Mouse (Mus musculus): ENCODE data around the gene Acot7. TPM values are rescaled to one million over a fixed set of nuclear protein-coding genes. Genes with fewer than 3 reads are reported as not detected.

The Acot7 gene
- total RNA-seq, 2 experiments from 2014 or later, result 37.3 to 39.3 TPM

- DNase-seq, result no peak
- intact Hi-C loops (cut with DNase I), result no loop called here
Observed at GRCm38 (mm10) chr4:152197545-152197944, 19.6 kb downstream of the Acot7 start.

DNA sequence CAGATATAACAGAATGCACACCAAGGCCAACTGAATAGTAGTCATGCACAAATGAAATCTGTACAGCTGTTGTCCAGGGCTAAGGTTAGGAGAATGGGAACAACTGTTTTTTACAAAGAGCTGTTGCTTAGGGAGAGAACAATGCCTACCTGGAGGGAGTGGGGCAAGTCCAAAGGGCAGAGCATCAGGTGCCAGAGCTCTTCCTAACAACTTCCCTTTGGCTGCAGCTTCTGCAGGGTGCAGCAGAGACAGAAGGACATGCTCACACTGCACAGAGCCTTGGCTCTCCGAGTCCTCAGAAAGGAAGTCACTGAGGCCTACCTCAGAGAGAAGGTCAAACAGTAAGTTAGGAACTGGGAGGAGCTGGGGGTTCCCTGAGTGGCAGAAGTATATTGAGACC lies 21.7 kb downstream of the Acot7 start:
- intact Hi-C loops (cut with DNase I), result no loop called here
- no peak for DNase-seq

GRCm38 (mm10) chr4:152201492-152201891 lies 23.6 kb downstream of the Acot7 start:
- DNase-seq, result no peak
- intact Hi-C loops (cut with DNase I), result no loop called here

DNA sequence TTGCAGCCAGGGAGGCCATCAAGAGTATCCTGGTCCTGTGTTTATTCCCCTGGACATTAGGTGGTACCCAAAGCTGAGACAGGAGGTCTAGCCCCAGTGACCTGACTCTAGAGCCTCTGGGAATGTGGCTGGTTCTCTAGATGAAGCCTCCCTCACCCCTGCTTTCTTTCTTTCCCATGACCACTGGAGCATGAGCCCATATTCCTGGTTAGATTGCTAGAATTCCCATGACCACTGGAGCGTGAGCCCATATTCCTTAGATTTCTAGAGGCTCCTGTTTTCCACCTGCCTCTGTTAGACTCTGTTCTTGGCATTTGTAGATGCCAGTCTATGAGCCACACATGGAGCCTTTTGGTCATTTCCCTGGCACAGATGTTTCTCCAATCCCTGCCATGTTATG lies 24.5 kb downstream of the Acot7 start:
- intact Hi-C loops (cut with DNase I), result no loop called here
- no peak for DNase-seq

DNA sequence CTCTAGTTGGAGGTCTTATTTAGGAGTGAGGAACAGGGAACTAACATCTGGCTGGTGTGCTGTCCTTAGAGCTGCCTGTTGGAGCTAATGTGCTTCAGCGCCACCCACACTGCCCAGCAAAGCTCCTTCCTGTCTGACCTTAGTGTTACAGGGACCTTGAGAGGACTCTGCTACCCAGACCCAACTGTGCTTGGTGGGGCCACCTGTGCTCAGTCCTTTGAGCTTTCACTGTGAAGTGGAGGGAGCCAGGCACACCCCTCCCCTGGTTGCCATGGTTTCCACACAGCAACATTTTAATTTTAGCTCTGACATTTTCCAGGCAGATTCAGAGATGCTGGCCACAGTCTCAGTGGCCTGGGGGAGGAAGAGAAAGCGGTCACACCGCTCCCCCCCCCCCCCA lies 25.0 kb downstream of the Acot7 start:
- intact Hi-C loops (cut with DNase I), result no loop called here
- no peak for DNase-seq

DNA sequence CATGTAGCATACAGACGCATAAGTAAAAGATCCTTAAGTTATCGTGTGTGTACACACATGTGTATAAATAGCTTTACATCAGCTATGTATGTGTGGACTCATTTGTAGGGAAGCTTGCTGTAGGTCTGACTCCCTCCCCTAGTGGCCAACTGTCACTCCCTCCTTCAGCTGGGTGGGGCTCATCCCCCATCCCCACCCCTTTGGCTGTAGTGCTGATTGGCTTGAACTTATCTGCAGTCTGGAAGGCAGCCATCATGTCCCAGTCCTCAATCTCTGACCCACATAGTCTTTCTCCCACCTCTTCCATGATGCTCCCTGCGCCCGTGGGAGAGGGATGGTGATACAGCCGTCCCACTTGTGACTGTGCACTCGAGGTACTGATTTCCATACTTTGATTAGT lies 26.7 kb downstream of the Acot7 start:
- intact Hi-C loops (cut with DNase I), result no loop called here
- peak; percentile 57 to 78 for DNase-seq

GRCm38 (mm10) chr4:152206199-152206598 lies 28.3 kb downstream of the Acot7 start:
- peak in 1 of 2 experiments; percentile 28 for DNase-seq
- intact Hi-C loops (cut with DNase I), result loop anchor here (2.0 kb wide), 1 partner anchor 21 kb away; no protein-coding TSS in a partner anchor

DNA sequence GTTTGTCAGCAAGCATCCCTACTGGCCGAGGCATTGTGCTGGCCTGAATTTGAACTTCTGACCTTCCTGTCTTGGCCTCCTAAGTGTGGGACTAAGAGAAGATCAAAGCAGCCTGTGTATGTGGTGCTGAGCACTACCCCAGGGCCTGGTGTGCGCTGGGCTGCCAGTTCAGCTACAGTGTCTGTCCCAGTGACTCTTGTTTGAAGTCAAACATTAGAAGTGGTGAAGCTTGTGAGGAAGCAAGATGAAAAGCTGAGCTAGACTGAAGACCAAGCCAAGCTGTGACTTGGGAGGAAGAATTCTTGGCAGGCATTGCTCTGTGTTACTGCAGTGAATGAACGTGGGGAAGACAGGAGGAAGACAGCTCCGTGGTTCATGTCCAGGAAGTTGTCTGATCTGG lies 31.7 kb downstream of the Acot7 start:
- no peak for DNase-seq
- intact Hi-C loops (cut with DNase I), result loop anchor here (10.0 kb wide), 1 partner anchor 225 kb away; no protein-coding TSS in a partner anchor

DNA sequence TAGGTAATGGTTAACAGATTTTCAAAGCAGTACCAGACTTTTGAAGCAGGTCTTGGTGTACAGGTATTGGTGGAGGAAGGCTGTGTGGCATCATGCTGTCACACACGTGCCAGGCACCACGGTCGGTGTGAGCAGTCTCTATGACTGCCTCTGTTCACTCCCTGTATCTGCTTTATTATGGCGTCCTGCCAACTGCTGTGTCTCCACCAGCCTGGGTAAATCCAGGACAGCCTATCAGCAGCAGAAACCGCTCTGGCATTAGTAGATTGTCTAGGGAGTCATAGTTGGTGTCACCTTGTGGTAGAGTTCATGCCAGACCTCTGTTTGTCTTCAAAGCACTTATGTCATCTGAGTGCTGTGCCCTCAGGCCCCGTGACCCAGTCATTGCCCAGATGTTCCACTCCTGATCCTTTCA lies 34.2 kb downstream of the Acot7 start:
- DNase-seq, result peak; percentile 40 to 58

DNA sequence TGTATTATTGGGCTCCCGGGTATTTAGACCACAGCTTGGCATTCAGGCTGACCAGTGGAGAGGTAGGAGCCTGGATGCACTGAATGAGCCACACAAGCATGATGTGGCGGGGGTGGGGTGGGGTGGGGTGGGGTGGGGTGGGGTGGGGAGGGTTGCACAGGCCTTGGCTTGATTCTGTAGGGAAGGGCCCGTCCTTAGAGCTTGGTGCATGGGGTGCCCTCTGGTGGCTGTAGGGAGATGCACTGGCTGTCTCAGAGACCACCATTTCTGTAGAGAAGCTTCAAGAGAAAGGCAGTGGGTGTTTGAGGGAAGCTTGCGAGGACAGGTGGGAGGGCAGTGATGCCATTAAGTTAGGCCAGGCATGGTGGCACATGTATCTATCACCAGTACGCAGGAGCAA lies 34.6 kb downstream of the Acot7 start:
- DNase-seq, result peak; percentile 72 to 77
- intact Hi-C loops (cut with DNase I), result loop anchor here (10.0 kb wide), 1 partner anchor 222 kb away; no protein-coding TSS in a partner anchor

More for the DNA sequence above, 34.2 kb downstream of the Acot7 start:
- intact Hi-C loops (cut with DNase I), result loop anchor here (10.0 kb wide), 1 partner anchor 223 kb away; no protein-coding TSS in a partner anchor

DNA sequence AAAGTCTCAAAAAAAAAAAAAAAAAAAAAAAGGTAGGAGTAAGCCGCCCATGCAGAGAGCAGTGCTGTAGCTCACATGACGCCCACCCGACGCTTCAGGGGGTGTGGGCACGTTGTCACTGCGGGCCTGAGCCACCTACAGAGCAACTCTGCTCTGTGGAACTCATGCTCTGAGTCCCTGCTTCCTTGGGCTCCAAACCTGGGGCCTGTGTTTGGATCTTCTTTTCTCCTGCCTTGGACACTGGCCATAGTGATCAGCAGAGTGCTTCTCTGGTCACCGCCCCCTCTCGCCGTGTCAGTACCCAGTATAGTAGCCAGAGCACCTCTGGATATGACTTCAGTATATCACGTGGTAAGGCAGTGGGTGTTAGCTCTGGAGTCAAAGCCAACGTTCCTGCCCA lies 35.0 kb downstream of the Acot7 start:
- intact Hi-C loops (cut with DNase I), result loop anchor here (10.0 kb wide), 1 partner anchor 222 kb away; no protein-coding TSS in a partner anchor
- DNase-seq, result no peak

DNA sequence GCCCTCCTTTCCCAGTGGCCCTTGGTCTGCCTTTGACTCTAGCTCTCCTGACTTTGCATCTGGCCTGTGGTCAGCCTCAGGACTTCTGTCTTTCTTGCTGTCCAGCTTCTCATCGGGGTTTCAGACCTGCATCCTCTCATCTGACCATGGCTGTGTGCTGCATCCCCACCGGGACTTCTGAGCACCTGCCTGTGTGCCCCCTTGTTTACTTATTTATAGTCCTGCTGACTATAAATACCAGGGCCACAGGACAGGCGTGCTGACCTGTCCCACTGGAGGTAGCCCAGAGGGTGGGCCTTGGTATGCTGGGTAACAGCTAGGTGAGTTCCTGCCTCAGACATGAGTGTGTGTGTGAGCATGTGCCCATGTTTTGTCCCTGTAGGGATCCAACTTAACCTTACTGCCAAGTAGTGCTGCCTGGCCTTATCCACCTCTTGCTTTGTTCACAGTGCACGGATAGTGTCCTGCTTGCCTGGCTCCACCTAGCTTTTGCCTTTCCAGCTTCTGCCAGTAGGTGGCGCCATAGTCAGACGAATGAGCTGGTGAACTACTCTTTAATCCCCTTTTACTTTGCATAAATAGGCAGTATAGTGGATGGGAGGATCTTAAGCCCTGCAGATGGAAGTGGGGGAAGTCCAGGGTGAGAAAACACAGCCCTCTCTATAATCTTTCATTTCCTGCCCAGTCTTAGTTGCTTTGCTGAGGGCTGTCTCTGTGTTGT lies 36.0 kb downstream of the Acot7 start:
- DNase-seq, result peak; percentile 92 to 98
- intact Hi-C loops (cut with DNase I), result loop anchor here (1.0 to 10.0 kb wide), 3 partner anchors 41 to 221 kb away; no protein-coding TSS in a partner anchor

DNA sequence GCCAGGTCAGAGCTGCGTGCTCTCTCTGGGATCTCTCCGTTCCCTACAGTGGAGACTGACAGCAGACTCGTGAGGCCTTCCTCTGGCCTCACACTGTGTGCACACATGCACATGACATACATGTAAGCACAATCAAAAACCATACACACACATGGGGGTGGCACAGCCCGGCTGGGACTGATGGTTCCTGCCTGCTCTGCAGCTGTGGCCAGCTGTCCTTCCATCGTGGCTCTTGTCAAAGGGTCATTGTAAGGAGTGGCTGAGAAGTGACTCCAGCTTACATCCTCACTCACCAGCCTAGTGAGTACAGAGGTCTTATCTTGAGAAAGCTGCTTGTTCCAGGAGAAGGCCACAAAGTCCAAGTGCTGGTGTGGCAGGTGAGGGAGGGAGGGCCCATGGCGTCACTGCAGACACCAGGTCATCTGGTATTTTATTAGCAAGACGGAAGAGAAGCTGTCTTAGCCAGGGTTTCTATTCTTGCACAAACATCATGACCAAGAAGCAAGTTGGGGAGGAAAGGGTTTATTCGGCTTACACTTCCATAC lies 37.0 kb downstream of the Acot7 start:
- intact Hi-C loops (cut with DNase I), result loop anchor here (1.0 to 10.0 kb wide), 3 partner anchors 42 to 220 kb away; no protein-coding TSS in a partner anchor
- peak in 1 of 2 experiments; percentile 36 for DNase-seq

- no peak for DNase-seq
- intact Hi-C loops (cut with DNase I), result loop anchor here (10.0 kb wide), 1 partner anchor 215 kb away; no protein-coding TSS in a partner anchor
Observed at GRCm38 (mm10) chr4:152219591-152219990, 41.7 kb downstream of the Acot7 start.

- intact Hi-C loops (cut with DNase I), result no loop called here
- no peak for DNase-seq
Observed at GRCm38 (mm10) chr4:152220771-152221410, 43.0 kb downstream of the Acot7 start.

- intact Hi-C loops (cut with DNase I), result no loop called here
- DNase-seq, result peak in 1 of 2 experiments; percentile 38
Observed at GRCm38 (mm10) chr4:152221411-152221887, 43.5 kb downstream of the Acot7 start.

DNA sequence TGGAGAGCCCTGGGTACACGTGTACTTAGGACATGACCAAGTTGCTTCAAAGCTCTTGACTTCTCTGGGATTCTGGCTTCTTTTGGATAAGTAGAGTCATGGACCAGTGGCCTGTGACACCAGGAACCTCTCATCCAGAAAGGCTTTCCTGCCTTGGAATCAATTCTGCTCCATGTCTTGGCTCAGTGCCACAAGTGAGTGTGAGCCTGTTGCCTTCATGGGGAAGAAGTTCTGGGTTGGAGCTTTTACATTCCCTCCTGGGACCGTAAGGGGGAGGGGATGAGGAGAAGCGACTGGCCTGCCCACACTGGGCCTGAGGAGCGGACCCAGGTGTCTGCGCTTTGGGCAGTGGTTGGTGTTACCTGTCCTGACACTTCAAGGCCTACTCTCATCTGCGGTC lies 44.2 kb downstream of the Acot7 start:
- intact Hi-C loops (cut with DNase I), result no loop called here
- DNase-seq, result no peak

DNA sequence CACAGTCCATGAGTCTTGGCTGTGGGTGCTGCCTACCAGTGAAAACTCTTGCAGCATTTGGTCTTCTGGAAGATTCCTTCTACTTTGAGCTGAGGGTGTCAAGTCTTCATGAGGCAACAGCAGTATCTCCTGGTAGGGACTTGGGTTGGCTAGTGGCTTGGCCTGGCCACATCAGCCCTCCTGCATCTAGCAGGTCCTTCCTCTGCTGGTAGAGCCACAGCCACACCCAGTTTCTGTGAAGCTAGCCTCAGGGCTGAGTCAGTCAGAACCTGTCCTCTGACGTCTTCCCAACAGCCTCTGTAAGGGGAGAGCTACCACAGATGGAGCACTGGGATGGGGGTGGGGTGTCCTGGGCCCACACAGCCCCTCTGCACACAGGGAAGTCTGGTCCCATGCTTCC lies 44.6 kb downstream of the Acot7 start:
- intact Hi-C loops (cut with DNase I), result no loop called here
- DNase-seq, result no peak

DNA sequence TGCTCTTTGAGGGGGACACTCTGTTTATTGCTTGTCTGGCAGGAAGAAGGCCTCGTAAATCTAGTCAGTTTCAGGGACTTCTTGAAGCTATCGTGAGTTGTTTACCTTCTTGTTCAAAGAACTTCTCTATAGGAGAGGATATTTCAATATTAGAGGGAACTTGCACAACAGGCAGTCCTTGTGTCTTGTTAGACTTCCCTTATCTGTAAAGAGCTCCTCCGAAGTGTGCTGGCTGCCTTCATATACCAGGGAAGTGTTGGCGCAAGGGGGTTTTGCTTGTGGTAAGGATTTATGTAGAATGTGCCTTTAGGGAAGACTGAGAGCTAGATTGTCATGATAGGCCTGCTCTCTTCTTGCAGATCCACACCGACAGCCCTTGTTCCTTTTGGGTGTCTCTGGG lies 46.2 kb downstream of the Acot7 start:
- no peak for DNase-seq
- intact Hi-C loops (cut with DNase I), result no loop called here

GRCm38 (mm10) chr4:152226901-152227486 lies 49.1 kb downstream of the Acot7 start:
- intact Hi-C loops (cut with DNase I), result no loop called here
- no peak for DNase-seq
